Mouse (Mus musculus) heart, postnatal 0 days (tissue): Measurements from ENCODE around the gene Mefv.

ENCODE experiments used
- CTCF ChIP-seq: IDR thresholded peaks from 2 replicates; pipeline ENCODE4 v1.5.1; 2016; ENCODE audit warnings: antibody characterized with exemption, control low read depth, low read depth
- EP300 ChIP-seq: IDR thresholded peaks from 2 replicates; pipeline ENCODE4 v1.6.1; 2016; ENCODE audit warnings: antibody characterized with exemption, low read depth

DNA sequence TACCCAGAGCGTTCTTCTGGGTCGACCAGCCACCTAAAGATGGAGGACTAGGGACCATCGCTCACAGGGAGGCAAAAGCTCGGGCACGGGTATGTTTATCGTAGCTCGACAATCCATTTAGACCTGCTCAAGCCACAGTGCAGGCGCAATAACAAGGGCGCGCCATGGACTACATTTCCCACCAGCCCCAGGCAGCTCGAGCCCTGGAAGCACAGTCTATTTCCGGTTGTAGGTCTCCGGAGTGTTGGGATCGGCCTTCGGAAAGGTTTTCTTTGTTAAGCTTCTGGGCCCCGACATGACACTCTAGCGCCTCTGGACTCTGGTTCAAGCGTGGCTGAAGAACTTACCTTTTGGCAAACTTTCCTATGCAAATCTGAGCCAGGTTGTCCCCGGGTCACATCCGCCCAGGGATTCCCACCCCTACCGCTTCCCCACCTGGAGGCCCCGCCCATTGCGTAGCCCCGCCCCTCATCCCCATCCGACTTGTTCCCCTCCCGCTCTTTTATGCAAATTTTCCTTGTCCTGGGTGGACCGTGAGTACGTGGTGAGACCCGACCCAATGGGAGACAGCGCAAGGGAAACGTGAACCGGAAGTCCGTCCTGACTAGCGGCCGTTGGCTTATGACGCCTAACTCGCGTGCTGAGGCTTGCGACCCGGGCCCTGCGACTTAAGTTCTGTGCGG is 25.7 kb upstream of the Mefv start, which contains the start of gene Zfp263:
- TF ChIP-seq CTCF = peak; percentile 6; the same call in 1 of the 2 replicates
- TF ChIP-seq EP300 = no peak
